Mouse (Mus musculus): ENCODE results near the gene Mrtfb.
"Not testable (repeated sequence)": the region's sequence is repeated elsewhere in the genome, so short reads cannot be mapped to it uniquely, and the experiment has no call there.

Mrtfb gene

DNA sequence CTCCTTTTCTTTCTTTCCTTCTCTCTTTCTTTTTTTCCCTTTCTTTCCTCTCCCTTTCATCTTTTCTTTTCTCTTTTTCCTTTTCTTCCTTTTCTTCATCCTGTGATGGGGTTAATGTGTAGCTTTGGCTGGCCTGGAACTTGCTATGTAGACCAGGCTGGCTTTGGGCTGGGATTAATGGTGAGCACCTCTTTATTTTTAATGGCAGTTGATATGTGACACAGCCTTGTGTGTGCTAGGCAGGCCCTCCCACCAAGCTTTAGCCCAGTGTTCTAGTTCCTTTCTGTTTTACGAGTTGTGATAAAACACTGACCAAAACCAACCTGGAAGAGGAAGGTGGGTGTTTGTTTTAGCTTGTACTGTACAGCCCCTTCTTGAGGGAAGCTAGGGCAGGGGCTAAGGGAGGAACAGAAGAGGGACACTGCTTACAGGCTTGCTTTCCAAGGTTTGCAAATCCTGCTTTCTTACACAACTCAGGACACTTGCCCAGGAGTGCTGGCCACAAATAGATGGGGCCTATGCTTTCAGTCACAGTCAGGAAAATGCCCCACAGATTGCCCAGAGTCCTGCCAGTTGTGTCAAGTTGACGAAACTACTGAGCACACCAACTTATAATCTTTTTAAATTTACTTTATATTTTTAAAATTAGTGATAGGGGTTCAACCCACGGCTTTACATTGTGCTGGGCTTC lies 20.6 kb downstream of the Mrtfb start:
- DNase-seq, result no peak

DNA sequence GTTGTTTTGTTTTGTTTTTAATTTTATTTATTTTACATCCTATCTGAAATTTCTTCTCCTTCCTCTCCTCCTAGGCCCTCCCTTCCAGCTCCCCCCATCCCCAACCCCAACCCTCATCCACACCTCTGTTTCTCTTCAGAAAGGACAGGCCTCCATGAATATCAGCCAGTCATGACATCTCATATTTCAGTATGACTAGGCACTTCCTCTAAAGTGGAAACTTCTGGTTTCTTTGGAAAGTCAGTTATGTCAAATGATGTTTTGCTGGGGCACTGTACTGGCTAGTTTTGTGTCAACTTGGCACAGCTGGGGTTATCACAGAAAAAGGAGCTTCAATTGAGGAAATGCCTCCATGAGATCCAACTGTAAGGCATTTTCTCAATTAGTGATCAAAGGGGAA lies 30.1 kb downstream of the Mrtfb start:
- DNase-seq, result not testable (repeated sequence)

DNA sequence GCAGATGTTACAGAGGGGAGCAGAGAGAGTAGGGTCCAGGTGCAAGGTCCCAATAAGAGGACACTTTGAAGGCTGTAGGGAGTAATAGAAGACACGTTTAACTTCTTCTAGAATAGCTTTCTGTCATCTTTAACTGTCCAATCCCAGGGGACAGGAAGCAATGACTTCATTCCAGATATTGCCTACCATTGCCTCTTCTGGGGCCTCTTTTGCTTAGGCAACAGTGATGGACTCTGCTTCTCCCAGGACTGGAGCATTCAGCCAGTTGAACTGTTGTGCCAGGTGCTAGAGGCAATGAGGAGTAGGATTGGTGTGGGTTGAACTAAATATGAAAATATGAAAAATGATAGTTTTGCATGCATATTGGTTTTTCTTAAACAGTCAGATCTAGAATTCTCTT lies 41.6 kb downstream of the Mrtfb start:
- no peak for DNase-seq

DNA sequence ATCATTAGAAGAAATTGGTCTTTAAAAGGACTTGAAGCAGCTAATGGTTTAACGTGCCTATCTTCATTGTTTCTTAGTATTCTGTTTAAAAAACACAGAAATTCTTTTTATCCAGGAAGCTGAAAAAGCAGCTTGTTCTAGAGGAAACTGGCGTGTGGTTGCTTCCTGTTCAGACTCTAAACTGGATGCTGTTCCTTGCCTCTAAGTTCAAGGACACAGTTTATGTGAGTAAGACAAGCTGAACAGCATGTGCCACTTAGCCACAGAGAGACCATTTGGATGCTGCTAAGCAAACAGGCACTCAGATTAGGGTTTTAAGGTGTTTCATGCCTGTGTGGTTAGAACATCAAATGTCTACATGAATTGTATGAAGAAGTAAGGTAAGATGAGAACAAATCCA lies 42.7 kb downstream of the Mrtfb start:
- no peak for DNase-seq

DNA sequence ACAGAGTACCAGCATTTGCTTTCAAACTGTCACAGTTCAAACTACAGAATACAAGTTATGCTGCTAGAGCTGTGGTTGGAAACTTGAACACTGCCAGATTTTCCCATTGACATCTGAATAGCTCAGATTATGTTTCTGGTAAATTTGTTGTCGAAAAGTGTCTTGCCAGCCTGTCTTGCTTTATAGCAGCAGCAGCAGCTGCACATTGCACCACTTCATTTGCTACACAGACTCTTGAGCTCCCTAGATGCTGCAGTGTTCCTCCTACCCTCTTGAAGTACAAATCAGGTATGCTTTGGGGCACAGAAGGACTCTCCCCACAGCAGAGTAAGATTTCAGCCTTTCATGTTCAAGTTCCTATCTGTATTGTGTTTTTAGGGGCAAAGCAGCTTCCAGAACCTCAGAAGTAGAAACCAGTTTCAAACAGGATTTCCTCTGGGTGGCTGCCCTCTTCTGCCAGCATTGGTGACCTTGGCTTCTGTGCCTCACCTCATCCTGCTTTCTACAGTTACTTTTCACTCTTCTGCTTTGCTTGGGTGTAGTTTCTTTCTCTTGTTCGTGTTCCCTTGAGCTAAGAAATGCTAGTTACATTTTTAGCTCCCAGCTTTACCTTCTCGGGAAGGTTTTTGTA lies 49.9 kb downstream of the Mrtfb start:
- no peak for DNase-seq

DNA sequence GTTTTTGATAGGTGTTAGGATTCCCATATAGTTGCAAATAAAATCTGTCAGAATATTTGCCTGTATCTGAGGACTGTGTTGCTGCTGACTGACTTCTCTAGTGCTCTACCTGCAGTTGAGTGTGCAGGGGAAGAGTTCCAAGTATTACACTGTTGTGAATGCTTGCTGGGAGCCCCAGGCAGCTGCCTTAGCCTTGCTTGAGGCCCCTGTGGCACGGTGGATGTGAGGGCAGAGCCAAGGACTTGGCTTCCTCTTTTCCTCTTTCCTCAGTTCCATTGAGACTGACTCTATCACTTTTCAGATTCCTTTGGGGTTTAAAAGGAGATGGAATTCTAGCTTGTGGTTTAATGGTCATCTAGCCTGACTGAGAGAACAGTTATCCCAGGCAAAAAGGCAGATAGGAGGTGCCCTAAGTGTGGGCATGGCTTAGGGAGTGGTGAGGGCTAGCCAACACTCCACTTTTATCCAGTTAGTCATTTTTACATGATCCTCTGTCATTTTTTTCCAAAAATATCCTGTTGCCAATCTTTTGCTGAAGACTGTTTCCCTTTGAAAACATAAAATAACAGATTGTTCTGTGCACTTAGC lies 53.9 kb downstream of the Mrtfb start:
- DNase-seq, result no peak

DNA sequence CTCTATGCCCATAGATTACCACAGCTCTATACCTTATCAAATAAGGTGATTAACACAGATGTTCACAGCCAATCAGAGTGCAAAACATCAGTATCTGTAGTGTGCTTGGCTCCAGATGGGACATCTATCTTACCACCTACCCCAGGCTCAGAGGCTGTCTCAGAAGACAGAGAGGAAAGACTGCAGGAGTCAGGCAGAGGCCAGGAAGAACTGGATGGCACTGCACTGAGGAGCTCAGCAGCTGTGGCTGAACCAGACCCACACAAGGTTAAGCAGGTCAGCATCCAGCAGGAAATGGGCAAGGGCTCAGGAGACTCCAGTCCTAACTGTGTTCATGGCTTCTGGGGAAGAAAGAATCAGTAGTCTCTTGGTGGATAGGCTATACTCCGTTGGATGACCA lies 55.1 kb downstream of the Mrtfb start:
- no peak for DNase-seq

DNA sequence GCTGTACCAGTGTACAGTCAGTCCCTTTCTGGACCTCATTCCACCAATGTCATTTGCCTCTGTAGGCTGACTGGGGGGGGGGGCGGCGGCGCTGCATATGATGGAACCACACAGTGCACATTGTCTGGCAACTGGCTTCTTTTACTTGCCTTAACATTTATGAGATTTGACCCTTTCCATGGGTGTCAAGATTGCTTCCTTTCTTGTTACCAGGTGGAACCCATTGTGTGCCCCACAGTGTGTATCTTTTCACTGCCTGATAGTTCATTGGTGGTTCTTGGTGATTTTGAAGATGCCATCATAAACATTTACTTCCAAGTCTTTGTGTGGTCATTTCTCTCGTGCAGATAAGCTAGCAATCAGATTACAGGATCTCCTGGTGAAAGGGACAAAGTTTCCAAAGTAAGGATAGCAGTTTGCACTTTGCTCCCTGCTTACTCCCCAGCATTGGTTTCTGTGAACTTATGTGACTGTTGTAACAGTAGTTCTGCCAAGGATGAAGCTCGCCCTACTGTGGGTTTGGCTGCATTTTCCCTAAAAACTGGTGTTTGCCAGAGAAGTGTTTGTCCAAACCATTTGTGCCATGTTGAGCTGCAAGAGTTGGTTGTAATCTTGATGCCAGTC lies 56.9 kb downstream of the Mrtfb start:
- DNase-seq, result no peak

DNA sequence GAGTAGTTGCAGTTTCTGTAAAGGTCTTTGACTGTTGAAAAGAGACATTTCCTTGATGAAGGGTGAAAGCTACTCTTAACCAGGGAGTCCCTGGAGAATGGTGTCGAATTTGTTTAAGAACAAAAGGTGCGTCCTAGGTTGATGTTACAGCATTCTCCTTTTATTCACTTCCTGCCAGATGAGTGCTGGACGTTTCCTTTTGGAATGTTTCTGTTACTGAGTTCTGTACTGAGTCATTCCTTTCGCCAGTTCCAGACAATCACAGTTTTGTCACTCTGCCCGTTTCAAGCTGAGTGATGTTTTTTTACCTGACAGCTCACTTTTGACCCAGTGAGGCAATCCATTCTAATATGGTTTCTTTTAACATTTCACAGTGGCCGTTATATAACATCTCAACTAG lies 67.5 kb downstream of the Mrtfb start:
- peak in 1 of 2 experiments; percentile 27 for DNase-seq

DNA sequence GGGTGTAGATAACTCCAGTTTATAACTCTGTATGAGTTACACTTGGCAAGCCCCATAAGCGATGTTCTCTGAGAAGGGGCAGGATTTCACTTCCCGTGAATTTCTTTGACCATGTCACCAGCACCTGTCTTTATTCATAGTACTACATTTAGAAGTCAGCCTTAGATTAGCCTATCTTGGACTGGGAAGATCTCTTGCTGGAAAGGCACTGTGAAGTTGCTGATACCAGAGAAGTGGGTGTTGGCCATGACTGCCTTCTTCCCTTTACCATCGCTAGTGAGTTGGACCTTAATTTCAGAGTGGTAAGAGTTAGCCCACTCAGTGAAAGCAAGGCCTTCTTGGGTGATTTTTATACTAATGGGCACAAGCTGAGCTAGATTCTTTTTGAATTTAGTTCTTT lies 70.3 kb downstream of the Mrtfb start:
- no peak for DNase-seq

DNA sequence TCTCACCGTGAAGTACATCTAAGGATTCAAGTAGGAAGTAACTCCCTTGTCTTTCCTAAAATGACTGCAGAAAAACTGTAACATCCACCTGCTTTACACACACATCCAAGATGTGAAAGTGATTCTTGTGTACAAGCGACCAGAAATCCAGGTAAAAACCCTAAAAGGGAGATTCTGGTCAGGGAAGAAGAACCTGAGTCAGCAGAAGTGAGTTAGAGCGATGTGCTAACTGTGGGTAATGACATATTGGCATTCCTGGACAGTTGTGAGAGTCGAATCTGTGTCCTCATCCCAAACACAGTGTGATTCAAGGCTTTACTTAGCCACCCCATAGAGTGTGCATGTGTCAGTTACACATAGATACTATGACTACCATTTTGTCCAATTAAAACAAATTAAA lies 72.4 kb downstream of the Mrtfb start:
- DNase-seq, result no peak

DNA sequence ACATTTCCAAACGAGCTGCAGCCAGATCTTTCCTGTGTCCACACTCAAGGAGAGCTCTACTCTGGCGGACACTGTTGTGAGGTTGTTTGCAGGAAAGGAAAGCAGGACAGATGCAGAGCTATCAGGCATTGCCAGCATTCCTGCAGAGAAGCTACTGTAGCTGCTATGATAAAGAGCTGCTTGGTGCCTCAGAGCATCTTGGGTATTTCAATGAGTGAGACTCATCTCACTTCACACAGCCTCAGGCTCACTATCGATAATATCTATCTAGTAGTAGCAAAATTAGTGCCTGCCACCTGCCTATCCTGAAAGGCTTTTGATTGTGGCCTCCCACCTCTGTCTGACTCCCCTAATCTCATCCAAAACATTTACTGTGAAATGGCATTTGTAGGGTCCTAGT lies 73.4 kb downstream of the Mrtfb start:
- no peak for DNase-seq

DNA sequence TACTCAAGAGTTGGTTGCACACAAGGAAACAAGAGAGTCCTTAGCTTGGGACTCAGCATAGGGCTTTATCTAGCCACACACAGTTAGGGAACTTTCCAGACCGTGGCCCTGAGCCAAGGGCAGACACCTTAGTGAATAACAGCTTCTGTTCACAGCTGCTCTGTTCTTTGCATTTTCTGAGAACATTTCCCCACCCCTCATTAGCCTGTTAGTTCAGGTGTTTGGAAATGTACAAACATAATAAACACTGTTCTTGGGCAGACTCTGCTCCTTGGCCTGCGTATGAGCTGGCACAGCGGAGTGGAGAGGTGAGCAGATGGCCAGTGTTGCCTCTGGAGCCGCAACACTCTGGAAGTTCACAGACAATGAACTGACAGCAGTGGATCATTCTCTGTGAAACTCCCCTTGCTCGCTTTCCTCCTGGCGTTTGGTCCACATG lies 74.0 kb downstream of the Mrtfb start:
- no peak for DNase-seq

DNA sequence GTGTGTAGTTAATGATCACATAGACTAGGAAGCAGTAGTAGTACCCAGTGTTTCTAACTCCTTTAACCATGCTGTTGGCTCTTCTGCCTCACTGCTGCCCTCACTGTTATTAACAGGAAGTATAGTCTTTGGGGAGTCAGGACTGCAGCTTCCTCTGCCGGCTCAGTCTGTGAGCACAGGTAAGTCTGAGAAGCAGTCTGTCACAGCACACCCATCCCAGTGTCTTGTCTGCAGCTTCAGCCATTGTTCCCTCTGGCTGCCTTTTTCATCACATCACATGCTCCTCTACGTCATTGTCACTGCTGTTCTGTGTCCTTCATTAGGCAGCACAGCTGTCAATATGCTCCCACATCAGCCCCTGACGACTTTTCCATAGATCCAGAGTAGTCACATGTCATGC lies 75.6 kb downstream of the Mrtfb start:
- no peak for DNase-seq

DNA sequence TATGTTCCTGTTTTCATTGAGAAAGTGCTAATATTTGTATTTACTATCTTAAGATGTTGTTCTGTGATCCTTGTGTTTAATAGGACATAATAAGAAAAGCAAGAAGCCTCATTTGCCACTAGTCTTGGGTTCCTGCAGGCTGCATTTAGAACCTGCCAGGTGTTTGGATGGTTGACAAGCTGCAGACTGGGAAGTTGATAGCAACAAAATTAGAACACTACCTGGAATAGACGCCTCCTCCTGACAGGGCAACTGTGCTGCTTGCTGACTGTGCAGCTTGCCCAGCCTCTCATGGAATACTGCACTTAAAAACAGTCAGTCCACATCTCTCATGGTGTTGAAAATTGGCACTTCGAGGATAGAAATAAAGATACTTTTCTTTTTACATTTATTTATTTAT lies 76.3 kb downstream of the Mrtfb start:
- DNase-seq, result no peak

DNA sequence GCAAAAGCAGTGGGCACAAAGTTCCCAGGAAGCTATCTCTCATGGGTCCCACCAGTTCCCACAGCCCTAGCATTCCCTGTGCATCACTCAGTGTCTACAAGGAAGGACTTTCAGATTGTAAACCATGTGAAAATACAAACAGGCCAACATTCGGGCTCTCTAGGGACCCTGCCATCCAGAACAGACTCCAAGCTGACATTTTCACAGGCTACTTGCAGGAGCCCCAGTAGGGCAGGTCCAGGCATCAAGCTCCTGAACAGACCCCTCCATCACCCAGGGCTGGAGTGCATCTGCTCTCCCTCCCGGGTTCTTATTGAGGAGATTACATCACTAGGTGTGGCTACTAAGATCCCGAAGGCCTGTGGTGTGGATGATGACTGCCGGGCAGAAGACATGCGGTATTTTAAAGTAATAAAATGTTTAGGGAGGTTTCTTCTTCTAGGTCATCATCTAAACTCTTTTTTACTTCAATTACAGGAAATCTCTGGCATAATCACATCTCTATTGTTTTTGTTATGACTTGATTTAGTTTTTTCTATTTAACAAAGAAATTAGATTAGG lies 77.6 kb downstream of the Mrtfb start:
- no peak for DNase-seq

DNA sequence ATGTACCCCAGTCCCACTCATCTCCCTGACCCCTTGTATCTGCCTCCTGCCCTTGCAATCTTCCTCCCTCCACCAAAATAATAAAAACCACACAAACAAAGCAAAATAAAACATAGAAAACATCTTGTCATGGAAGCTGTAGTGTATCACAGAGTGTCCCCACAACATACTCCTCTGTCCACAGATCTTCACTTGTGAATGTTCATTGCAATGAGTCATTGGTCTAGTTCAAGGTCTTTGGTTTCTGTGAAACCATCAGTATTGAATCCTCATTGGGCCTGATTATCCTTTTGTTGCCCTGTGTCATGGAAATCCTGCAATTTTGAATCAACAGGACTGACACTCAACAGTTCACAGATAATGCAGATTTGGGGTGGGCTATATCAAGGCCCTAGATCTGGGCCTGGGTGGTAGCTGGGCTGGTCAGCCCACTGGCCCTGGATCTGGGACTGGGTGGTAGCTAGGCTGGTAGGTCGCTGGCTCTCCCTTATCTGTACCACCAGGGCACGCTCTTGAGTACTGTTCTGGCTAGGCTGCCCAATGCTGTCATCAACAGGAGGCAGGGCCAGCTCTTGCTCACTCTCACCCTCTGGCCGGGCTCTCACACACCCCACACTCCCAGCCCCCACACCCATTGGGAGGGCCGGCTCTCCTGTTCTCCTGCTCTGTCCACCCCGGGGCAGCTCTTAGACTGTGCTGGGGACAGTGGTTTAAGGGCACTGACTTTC lies 80.4 kb downstream of the Mrtfb start:
- DNase-seq, result no peak

DNA sequence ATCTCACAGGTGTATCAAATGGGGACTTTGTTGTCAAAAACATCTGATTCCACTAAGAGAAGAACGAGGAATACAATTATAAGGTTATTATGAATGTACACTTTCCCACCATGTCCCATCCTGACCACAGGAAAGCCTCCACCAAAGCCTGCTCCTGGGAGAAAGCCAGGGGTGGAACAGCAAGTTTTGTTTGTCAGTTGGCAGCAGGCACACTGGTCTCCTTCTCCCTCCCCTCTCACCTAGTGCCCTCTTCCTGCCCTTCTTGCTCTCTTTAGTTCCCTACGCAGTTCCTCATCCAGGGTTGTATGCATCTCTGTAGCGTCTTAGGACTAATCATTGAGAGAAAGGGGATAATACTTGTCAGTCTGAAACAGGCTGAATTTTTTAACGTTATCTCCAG lies 81.8 kb downstream of the Mrtfb start:
- no peak for DNase-seq

DNA sequence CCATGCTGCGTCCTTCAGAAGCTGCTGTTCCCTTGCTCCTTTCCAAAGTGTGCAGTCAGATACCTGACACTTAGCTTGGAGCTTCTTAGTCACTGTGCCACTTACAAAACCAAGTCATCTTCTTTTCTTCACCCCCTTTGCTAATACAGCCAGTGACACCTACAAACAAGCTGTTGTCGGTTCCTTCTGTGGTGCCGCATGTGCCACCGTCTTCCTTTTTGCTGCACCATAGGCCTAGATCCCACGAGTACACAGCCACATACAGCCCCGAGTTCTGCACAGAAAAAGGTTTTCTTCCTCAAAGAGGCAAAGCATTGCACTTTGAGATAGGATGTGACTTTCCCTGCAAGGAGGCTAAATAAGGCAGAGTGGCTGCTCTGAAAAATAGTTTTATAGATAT lies 83.2 kb downstream of the Mrtfb start:
- no peak for DNase-seq

DNA sequence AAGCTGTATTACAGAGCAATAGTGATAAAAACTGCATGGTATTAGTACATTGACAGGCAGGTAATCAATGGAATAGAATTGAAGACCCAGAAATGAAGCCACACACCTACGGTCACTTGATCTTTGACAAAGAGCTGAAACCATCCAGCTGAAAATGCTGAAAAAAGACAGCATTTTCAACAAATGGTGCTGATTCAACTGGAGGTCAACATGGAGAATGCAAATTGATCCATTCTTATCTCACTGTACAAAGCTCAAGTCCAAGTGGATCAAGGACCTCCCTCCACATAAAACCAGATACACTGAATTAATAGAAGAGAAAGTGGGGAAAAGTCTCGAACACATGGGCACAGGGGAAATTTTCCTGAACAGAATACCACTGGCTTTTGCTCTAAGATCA lies 89.5 kb downstream of the Mrtfb start:
- DNase-seq, result not testable (repeated sequence)

DNA sequence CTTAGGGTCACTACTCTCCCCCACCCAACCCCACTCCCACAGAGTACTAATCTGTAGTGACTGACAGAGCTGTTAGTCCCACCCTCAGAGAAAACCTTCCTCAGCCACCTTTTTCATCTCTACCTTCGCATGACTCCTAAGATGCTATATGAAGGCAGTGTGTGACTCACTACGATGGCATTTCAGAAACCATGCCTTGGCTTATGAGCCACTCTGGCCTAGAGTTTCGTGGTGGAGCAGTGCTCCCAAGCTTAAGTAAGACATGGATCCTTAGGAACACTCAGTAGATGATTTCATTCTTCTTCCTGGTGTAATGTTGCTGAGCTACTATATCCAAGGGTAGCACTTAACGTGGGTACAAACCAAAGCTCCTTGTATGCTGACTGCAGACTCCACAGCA lies 94.4 kb downstream of the Mrtfb start:
- no peak for DNase-seq

DNA sequence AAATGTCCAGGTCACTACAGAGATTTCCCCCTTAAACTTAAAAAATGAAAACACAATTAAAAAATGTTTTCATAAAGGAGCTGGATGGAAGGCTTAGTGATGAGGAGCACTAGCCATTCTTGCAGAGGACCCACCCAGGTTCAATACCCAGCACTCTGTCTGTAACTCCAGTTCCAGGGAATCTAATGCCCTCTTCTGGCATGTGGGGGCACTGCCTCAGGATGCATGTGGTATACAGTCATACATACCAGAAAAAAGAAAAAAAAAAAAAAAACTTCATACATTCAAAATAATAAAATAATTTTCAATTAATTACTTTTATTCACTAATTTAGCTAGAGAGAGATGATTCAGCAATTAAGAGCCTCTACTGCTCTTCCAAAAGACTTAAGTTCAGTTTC lies 95.0 kb downstream of the Mrtfb start:
- DNase-seq, result peak in 1 of 2 experiments; percentile 51

DNA sequence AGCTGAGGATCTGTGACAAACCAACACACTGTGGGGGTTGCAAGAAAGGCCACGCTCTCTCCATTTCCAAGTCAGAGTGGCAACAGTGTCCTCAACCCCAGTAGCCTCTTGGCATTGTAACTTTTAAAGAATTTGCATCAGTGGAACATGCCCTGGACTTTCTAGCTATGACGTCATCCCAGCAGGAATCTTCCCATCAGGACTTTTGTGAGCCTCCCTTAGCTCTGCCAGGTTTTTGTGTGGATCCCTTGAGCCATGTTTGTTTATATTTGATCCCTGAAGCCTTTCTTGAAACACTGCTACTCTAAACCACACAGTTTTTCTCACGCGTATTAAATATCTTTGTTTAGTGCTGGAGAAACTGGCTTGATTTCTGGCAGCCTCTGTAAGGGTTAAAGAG lies 97.6 kb downstream of the Mrtfb start:
- no peak for DNase-seq
